Mouse (Mus musculus): ENCODE results near the gene Tmem253.

The Tmem253 gene

GRCm38 (mm10) chr14:52006771-52007170 is 8.7 kb upstream of the Tmem253 start:
- no peak for DNase-seq (ENCODE audit: extremely low read depth, low read depth, low spot score)

DNA sequence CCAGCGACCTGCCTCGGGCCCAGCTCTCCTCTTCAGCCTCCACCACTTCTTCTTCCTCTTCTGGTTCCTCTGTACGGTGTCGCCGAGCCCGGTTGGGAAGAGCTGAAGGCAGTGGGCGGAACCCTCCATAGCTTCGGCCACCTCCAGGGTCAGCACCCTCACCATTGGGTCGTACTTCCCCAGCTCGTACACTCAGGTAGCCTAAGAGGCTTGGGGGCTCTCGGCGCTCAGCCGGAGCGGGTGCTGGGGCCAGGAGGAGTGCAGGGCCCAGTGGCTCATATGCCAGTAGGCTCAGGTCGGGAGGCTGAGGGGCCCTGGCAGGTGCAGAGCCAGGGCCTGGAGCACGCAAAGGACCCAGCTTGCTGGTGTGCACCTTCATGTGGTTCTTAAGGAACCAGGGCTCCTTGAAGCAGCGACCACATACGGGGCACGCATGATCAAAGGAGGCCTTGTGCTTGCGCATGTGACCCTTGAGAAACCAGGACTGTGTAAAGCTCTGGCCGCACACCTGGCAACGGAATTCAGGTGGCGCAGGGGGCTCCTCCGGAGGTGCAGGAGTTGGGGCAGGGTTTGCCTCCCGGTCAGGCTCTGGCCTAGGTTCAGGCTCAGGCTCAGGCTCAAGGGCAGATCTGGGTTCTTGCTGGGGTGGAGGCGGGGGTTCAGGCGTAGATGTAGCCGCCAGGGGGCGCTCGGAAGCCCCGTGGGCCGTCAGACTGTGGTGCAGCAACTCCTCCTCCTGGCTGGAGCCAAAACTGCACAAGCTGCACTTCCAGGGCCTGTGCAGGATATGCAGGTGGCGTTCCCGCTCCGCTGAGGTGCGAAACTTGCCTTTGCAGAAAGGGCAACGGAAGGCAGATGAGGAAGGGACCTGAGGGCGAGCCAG is 6.9 kb upstream of the Tmem253 start:
- DNase-seq (ENCODE audit: extremely low read depth, low read depth, low spot score) = no peak

DNA sequence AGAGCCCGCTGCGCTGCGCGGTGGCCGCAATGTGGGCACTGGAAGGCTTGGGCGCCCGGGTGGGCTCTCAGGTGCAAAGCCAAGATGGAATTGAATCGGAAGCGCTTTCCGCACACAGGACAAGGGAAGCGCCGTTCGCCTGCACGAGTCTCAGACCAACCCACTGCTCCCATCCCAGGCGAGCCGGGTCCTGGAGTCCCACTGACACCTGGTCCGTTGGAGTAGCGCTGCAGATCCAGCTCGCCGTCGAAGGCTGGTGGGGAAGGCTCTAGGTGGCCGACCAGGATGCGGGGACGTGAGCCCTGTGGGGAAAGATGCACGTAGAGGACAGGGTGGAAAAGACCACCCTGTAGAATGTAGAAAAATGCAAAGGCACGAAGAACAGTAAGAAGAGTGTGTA is 6.1 kb upstream of the Tmem253 start:
- no peak for DNase-seq (ENCODE audit: extremely low read depth, low read depth, low spot score)

GRCm38 (mm10) chr14:52009841-52010240 is 5.6 kb upstream of the Tmem253 start:
- DNase-seq (ENCODE audit: extremely low read depth, low read depth, low spot score) = no peak

- DNase-seq (ENCODE audit: extremely low read depth, low read depth, low spot score) = no peak
These were observed 4.9 kb upstream of the Tmem253 start for GRCm38 (mm10) chr14:52010446-52011111.

- no peak for DNase-seq (ENCODE audit: extremely low read depth, low read depth, low spot score)
These were observed 3.8 kb upstream of the Tmem253 start for GRCm38 (mm10) chr14:52011683-52012082.

- DNase-seq (ENCODE audit: extremely low read depth, low read depth, low spot score) = no peak
These were observed 3.4 kb upstream of the Tmem253 start for GRCm38 (mm10) chr14:52012085-52012484.

- DNase-seq (ENCODE audit: extremely low read depth, low read depth, low spot score) = no peak
These were observed 2.9 kb upstream of the Tmem253 start for GRCm38 (mm10) chr14:52012553-52012952.

DNA sequence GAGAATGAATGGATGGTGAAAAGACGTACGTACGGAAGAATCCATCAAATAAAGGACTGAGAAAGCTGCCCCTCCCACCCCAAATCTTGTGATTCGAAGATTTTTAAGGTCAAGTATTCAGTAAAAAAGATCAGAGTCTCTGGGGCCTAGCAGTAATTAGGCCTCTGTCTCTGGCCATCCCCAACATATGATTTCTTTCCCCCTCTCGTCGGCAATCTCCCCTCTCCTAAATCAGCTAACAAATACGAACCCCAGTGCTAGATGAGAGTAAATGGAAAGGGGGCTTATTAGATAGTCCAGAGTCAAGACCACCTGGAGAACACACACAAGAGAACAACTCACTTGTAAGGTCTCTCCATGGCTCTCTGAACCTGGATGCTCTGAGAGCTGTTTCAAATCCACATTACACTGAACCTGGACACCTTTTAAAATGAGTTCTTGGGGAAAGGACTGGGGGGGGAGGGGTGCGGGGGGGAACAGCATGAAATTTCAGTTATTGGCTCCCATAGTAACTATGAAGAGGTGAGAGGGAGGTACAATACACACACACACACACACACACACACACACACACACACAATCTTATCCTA is 2.3 kb upstream of the Tmem253 start:
- DNase-seq (ENCODE audit: extremely low read depth, low read depth, low spot score) = no peak

DNA sequence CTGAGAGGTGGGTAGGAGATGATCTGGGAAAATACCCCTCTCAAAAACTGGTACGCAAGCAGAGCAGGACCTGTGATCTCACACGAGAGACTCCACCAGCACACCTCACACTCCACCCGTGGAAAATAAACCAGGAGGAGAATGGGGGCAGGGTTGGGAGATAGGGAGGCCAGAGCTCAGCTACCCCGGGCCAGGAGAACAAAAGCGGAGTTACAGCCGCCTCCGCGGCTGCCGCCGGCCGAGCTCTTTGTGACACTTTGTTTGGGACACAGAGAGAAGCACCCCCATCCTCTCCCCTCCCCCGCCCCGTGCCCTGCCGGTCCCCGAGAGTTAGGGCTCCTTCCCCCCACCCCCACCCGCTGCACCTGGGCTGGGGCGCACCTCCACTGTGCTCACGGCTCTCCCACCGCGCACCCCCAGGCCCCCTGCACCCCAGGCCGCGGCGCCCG is 1.7 kb upstream of the Tmem253 start:
- no peak for DNase-seq (ENCODE audit: extremely low read depth, low read depth, low spot score)

GRCm38 (mm10) chr14:52014271-52014760 is 1.1 kb upstream of the Tmem253 start:
- no peak for DNase-seq (ENCODE audit: extremely low read depth, low read depth, low spot score)

- DNase-seq (ENCODE audit: extremely low read depth, low read depth, low spot score) = no peak
These were observed 622 bp upstream of the Tmem253 start for GRCm38 (mm10) chr14:52014761-52015311.

DNA sequence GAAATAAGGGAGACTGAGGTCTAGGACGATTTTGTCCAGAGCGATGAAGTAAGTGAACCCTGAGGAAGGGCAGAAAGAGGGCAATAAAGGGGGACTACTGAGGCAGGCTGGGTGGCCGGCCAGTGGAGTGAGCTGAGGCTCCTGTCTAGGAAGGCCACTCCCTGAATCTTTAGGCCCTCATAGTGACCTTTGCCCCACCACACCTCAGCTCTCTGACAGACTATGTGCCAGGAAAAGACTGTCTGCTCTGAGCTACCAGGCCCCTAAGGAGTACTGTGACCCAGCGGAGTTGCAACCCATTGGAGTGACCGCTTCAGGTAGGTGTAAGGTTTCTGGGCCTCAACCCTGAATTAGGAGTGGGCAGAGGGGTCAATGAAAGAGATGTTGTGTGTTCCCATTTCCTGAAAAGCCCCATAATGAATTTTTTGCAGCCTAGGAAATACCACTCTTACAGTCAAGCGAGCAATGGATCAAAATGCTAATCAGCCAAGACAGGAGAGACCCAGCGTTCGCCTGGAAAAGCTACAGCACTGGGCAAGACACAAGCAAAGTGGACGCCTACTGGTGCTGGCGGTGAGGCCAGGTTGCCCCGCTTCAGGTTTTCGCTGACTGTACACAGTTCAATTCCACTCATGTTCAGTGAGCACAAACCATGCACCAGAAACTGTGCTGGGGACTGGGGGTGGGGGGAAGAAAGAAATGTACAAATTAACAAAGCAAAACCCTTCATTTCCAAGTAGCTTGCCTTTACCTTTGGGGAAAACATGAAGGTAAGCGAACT is 1.4 kb downstream of the Tmem253 start:
- DNase-seq (ENCODE audit: extremely low read depth, low read depth, low spot score) = no peak

DNA sequence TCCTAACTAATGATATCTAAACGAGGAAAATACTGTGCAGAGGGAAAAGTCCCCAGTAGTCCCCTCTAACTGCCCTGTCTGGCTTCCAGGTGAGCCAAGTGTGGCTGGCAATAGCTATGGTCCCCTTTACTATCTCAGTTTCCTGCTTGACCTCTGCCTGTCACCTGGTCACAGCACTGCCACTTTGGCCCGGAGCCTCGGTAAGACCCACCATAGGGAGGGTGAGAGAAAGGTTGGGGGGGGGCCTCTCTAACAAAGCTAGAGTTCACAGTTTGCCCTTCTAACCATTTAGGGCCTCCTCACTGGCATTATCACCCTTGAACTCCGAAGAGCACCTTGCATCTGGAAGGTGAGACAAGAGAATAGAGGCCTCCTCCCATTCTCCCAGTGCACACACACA is 2.2 kb downstream of the Tmem253 start:
- DNase-seq (ENCODE audit: extremely low read depth, low read depth, low spot score) = no peak

GRCm38 (mm10) chr14:52018248-52019050 is 3.0 kb downstream of the Tmem253 start:
- DNase-seq (ENCODE audit: extremely low read depth, low read depth, low spot score) = no peak

DNA sequence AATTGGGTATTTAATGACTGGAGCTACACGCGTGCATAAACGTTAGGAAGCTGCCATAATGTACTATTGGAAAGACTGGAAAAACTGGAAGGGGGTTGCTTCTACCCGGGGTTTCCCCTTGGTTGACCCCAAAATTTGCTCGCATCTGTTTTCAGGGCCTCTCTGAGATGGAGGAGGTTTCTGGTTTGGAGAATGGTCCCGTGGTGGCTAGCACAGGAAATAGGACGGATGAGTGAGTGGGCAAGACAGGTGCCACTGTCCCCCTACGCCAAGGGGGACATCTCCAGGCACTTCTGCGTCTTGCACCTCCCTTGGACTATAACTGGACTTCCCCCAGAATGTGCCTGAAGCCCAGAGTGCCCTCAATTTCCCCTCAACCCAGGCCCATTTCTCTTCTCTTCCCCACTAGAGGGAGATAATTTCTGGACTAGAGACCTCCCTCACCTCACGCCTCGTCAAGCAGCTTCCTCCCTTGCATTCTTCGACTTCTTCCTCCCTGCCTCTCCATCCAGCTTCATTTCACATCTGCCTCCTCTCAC is 3.7 kb downstream of the Tmem253 start:
- no peak for DNase-seq (ENCODE audit: extremely low read depth, low read depth, low spot score)

DNA sequence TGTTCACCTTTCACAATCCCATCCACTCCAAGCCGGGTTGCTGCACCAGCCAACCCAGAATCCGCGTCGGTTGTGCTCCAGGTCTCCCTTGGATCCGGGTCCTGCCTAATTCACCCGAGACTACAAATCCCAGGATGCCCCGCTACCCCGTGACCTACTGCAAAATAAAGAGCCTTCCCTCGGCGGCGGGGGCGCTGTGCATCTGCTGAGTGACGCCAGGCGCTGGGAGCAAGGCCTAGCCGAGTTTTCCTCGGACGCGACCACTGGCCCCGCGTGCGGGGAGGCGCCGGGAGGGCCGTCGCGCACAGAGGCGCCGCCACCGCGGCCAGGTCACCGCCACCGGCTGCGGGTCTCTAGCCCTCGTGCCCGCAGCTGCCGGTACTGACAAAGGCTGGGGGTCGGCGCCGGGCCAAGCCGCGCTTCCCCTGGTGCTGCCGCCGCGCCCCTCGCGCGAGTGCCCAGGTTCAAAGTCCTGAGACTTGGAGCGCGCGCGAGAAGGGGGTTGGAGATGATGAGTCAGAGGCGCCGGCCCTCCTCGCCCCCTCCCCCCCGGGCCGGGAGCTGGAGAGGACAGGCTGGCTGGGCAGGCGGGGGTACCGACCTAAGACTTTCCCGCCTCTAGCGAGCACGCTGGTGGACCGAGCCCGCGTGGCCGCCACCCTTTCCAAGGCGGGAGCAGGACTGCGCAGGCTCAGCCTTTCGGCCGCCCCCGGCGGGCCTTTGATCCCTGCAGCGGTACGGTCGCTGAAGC is 4.3 kb downstream of the Tmem253 start:
- no peak for DNase-seq (ENCODE audit: extremely low read depth, low read depth, low spot score)

- DNase-seq (ENCODE audit: extremely low read depth, low read depth, low spot score) = no peak
These were observed 5.2 kb downstream of the Tmem253 start, which contains the start of gene Zfp219 for GRCm38 (mm10) chr14:52020486-52021137. Gene Zfp219 (minus strand): TSS chr14:52020733.
